Mouse (Mus musculus): ENCODE data around the gene Psmd11. TPM values are rescaled to one million over a fixed set of nuclear protein-coding genes. Genes with fewer than 3 reads are reported as not detected.
"Not testable (repeated sequence)": the region's sequence is repeated elsewhere in the genome, so short reads cannot be mapped to it uniquely, and the experiment has no call there.

The Psmd11 gene
- 194 and 213 TPM in 2 replicates for polyA plus RNA-seq (2015; fragmentation: Nextera tagmentation; extraction: Ambion mirVana)

GRCm38 (mm10) chr11:80428381-80429008 lies at the start of gene Psmd11:
TSS of gene Psmd11 (plus strand) at chr11:80428615.
- Histone ChIP-seq H3K36me3 (peaks cover 19% of the 10 kb centered on the region), H3K4me1 (peaks cover 14% of the 10 kb centered on the region), H3K4me3 (peak within 1 kb of the TSS; percentile 95), H3K9ac (peak within 1 kb of the TSS; percentile 99), H3K27ac (replicated peaks) (peak within 1 kb of the TSS; percentile 94), H3K9me3 (no peaks in the 10 kb centered on the region), H3K27me3 (replicated peaks) (no peaks in the 10 kb centered on the region), H3K4me2 (peak within 1 kb of the TSS; percentile 73)
- peak; percentile 97 for ATAC-seq (ENCODE audit: extremely low read depth, insufficient number of reproducible peaks, low FRiP score, low TSS enrichment)
- WGBS = under 1% methylated on average over 57 of the region's 58 CpGs

- WGBS = 95% methylated on average over 7 of the region's 7 CpGs
- not testable (repeated sequence) for H3K27ac ChIP-seq (replicated peaks); H3K4me3 ChIP-seq; ATAC-seq (ENCODE audit: extremely low read depth, insufficient number of reproducible peaks, low FRiP score, low TSS enrichment); H3K36me3 ChIP-seq; H3K27me3 ChIP-seq (replicated peaks); H3K4me2 ChIP-seq; H3K9ac ChIP-seq; H3K9me3 ChIP-seq
- peaks cover 17% of the 10 kb centered on the region for H3K4me1 ChIP-seq
Observed at GRCm38 (mm10) chr11:80379184-80379583, 49.2 kb upstream of the Psmd11 start.

GRCm38 (mm10) chr11:80382626-80383018 lies 45.8 kb upstream of the Psmd11 start:
- H3K4me3 ChIP-seq = peak overlapping the region; percentile 89
- H3K9ac ChIP-seq = peak overlapping the region; percentile 84
- peaks cover 27% of the 10 kb centered on the region for H3K36me3 ChIP-seq
- H3K27ac ChIP-seq (replicated peaks) = peak overlapping the region; percentile 91
- peak overlapping the region; percentile 81 for H3K4me2 ChIP-seq
- H3K9me3 ChIP-seq = no peaks in the 10 kb centered on the region
- no peaks in the 10 kb centered on the region for H3K27me3 ChIP-seq (replicated peaks)
- WGBS = 5% methylated on average over 12 of the region's 12 CpGs
- peaks cover 40% of the 10 kb centered on the region for H3K4me1 ChIP-seq
- ATAC-seq (ENCODE audit: extremely low read depth, insufficient number of reproducible peaks, low FRiP score, low TSS enrichment) = no peak

- peak within 1 kb of the TSS; percentile 89 for H3K4me3 ChIP-seq
- peaks cover 41% of the 10 kb centered on the region for H3K4me1 ChIP-seq
- WGBS = under 1% methylated on average over 33 of the region's 33 CpGs
- peaks cover 32% of the 10 kb centered on the region for H3K36me3 ChIP-seq
- H3K27me3 ChIP-seq (replicated peaks) = no peaks in the 10 kb centered on the region
- H3K27ac ChIP-seq (replicated peaks) = peak within 1 kb of the TSS; percentile 91
- peak within 1 kb of the TSS; percentile 94 for H3K9ac ChIP-seq
- H3K9me3 ChIP-seq = no peaks in the 10 kb centered on the region
- peak within 1 kb of the TSS; percentile 95 for H3K4me2 ChIP-seq
- ATAC-seq (ENCODE audit: extremely low read depth, insufficient number of reproducible peaks, low FRiP score, low TSS enrichment) = peak; percentile 93
Observed at GRCm38 (mm10) chr11:80383019-80383625, 45.3 kb upstream of the Psmd11 start, which contains the start of gene Zfp207. TSS of gene Zfp207 (plus strand) at chr11:80383279.

- H3K36me3 ChIP-seq = peaks cover 37% of the 10 kb centered on the region
- H3K4me2 ChIP-seq = peak overlapping the region; percentile 95
- H3K4me3 ChIP-seq = peak overlapping the region; percentile 89
- H3K4me1 ChIP-seq = peaks cover 38% of the 10 kb centered on the region
- peak overlapping the region; percentile 91 for H3K27ac ChIP-seq (replicated peaks)
- 0% methylated on average over 20 of the region's 20 CpGs for WGBS
- H3K9me3 ChIP-seq = no peaks in the 10 kb centered on the region
- H3K9ac ChIP-seq = peak overlapping the region; percentile 94
- no peaks in the 10 kb centered on the region for H3K27me3 ChIP-seq (replicated peaks)
- ATAC-seq (ENCODE audit: extremely low read depth, insufficient number of reproducible peaks, low FRiP score, low TSS enrichment) = no peak
Observed at GRCm38 (mm10) chr11:80383626-80384046, 44.8 kb upstream of the Psmd11 start.

- no peaks in the 10 kb centered on the region for H3K27me3 ChIP-seq (replicated peaks)
- H3K27ac ChIP-seq (replicated peaks) = 0 out of 2 replicates have a peak overlapping the region, but pooled peaks have one; percentile 53
- ATAC-seq (ENCODE audit: extremely low read depth, insufficient number of reproducible peaks, low FRiP score, low TSS enrichment) = no peak
- H3K36me3 ChIP-seq = peaks cover 45% of the 10 kb centered on the region
- H3K9me3 ChIP-seq = no peaks in the 10 kb centered on the region
- peak overlapping the region; percentile 89 for H3K4me3 ChIP-seq
- H3K4me2 ChIP-seq = peak overlapping the region; percentile 95
- peaks cover 38% of the 10 kb centered on the region for H3K4me1 ChIP-seq
- peak overlapping the region; percentile 84 for H3K9ac ChIP-seq
Observed at GRCm38 (mm10) chr11:80384461-80384860, 44.0 kb upstream of the Psmd11 start.

- no peak for ATAC-seq (ENCODE audit: extremely low read depth, insufficient number of reproducible peaks, low FRiP score, low TSS enrichment)
- WGBS = 44% methylated on average over 4 of the region's 4 CpGs
- Histone ChIP-seq H3K27ac (replicated peaks) (0 out of 2 replicates have a peak overlapping the region, but pooled peaks have one; percentile 8), H3K4me2 (peak overlapping the region; percentile 95), H3K4me1 (peaks cover 38% of the 10 kb centered on the region), H3K4me3 (peak overlapping the region; percentile 89), H3K9me3 (no peaks in the 10 kb centered on the region), H3K9ac (peak overlapping the region; percentile 84), H3K27me3 (replicated peaks) (no peaks in the 10 kb centered on the region), H3K36me3 (peaks cover 51% of the 10 kb centered on the region)
Observed at GRCm38 (mm10) chr11:80385055-80385454, 43.4 kb upstream of the Psmd11 start.

GRCm38 (mm10) chr11:80386790-80387189 lies 41.6 kb upstream of the Psmd11 start:
- no peak for ATAC-seq (ENCODE audit: extremely low read depth, insufficient number of reproducible peaks, low FRiP score, low TSS enrichment)
- Histone ChIP-seq H3K4me2 (peak overlapping the region; percentile 95), H3K9me3 (no peaks in the 10 kb centered on the region), H3K9ac (no peak overlapping the region), H3K4me3 (peak overlapping the region; percentile 89), H3K4me1 (peaks cover 41% of the 10 kb centered on the region), H3K27me3 (replicated peaks) (no peaks in the 10 kb centered on the region), H3K36me3 (peaks cover 63% of the 10 kb centered on the region), H3K27ac (replicated peaks) (no peak overlapping the region)
- WGBS = 33% methylated on average over 2 of the region's 2 CpGs

- H3K27ac ChIP-seq (replicated peaks) = no peak overlapping the region
- H3K27me3 ChIP-seq (replicated peaks) = no peaks in the 10 kb centered on the region
- 77% methylated on average over 1 of the region's 1 CpGs for WGBS
- no peak for ATAC-seq (ENCODE audit: extremely low read depth, insufficient number of reproducible peaks, low FRiP score, low TSS enrichment)
- H3K9me3 ChIP-seq = no peaks in the 10 kb centered on the region
- H3K36me3 ChIP-seq = peaks cover 83% of the 10 kb centered on the region
- H3K4me3 ChIP-seq = no peak overlapping the region
- peaks cover 30% of the 10 kb centered on the region for H3K4me1 ChIP-seq
- H3K4me2 ChIP-seq = no peak overlapping the region
- no peak overlapping the region for H3K9ac ChIP-seq
Observed at GRCm38 (mm10) chr11:80389885-80390284, 38.5 kb upstream of the Psmd11 start.

GRCm38 (mm10) chr11:80391407-80392120 lies 36.9 kb upstream of the Psmd11 start:
- 87% methylated on average over 2 of the region's 2 CpGs for WGBS
- no peaks in the 10 kb centered on the region for H3K9me3 ChIP-seq
- no peak overlapping the region for H3K4me3 ChIP-seq
- peaks cover 84% of the 10 kb centered on the region for H3K36me3 ChIP-seq
- ATAC-seq (ENCODE audit: extremely low read depth, insufficient number of reproducible peaks, low FRiP score, low TSS enrichment) = no peak
- no peak overlapping the region for H3K27ac ChIP-seq (replicated peaks)
- H3K27me3 ChIP-seq (replicated peaks) = no peaks in the 10 kb centered on the region
- no peak overlapping the region for H3K4me2 ChIP-seq
- peaks cover 13% of the 10 kb centered on the region for H3K4me1 ChIP-seq
- no peak overlapping the region for H3K9ac ChIP-seq

- Histone ChIP-seq H3K36me3 (peaks cover 84% of the 10 kb centered on the region), H3K27ac (replicated peaks) (no peak overlapping the region)
- 92% methylated on average over 3 of the region's 3 CpGs for WGBS
Observed at GRCm38 (mm10) chr11:80395930-80396329, 32.5 kb upstream of the Psmd11 start.

More at GRCm38 (mm10) chr11:80395930-80396329, 32.5 kb upstream of the Psmd11 start:
- no peaks in the 10 kb centered on the region for H3K9me3 ChIP-seq
- no peaks in the 10 kb centered on the region for H3K27me3 ChIP-seq (replicated peaks)
- H3K9ac ChIP-seq = no peak overlapping the region
- no peak for ATAC-seq (ENCODE audit: extremely low read depth, insufficient number of reproducible peaks, low FRiP score, low TSS enrichment)
- H3K4me2 ChIP-seq = no peak overlapping the region
- peaks cover 3% of the 10 kb centered on the region; the same call in 1 of the 2 replicates for H3K4me1 ChIP-seq
- no peak overlapping the region for H3K4me3 ChIP-seq
